In the genomic region with DNA sequence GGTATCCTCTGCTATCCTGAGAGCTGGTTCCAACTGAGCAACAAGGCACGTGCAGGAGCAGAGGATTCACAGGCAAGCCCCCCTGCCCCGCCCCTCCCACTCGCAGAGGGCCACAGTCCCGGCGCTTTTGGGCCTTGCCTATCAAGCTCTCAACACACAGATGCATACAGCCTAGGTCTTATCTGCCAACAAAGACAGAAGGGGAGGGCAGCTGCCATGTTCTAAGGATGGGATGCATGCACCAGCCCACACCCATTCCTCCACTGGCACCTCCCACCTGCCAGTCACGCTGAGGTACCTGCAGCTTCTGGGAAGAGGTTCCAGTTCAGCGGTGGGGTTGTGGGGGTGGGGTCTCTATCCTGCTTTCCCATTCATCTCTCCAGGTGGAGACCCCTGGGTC, we compare ENCODE assay signal across 8 mouse cellular contexts. TPM values are rescaled to one million over a fixed set of nuclear protein-coding genes. Genes with fewer than 3 reads are reported as not detected.
DNase-seq lines count a peak whose midpoint lies in the region; ATAC-seq lines count a peak whose summit lies in the region.

No protein-coding gene starts in this region.

- no peak overlapping the region for H3K4me3 ChIP-seq in kidney, embryonic 14.5 days (ENCODE audit: low read length)
- no peak overlapping the region for H3K4me3 ChIP-seq in embryonic facial prominence, embryonic 15.5 days (replicated peaks)
- peak overlapping the region; percentile 18; the same call in 1 of the 2 replicates for H3K4me3 ChIP-seq in liver, embryonic 12.5 days

- ATAC-seq in kidney, embryonic 14.5 days (ENCODE audit: low FRiP score, low TSS enrichment), result no peak
- ATAC-seq in embryonic facial prominence, embryonic 15.5 days (ENCODE audit: insufficient number of reproducible peaks, low FRiP score, low TSS enrichment, low read depth), result no peak
- peak; percentile 89 for ATAC-seq in liver, embryonic 12.5 days

- H3K4me1 ChIP-seq in kidney, embryonic 14.5 days (ENCODE audit: control insufficient read depth, insufficient read depth, low read length), result peaks cover 76% of the 10 kb centered on the region
- H3K4me1 ChIP-seq in embryonic facial prominence, embryonic 15.5 days, result peaks cover 91% of the 10 kb centered on the region
- H3K4me1 ChIP-seq in liver, embryonic 12.5 days, result peaks cover 97% of the 10 kb centered on the region

- H3K9me3 ChIP-seq in kidney, embryonic 14.5 days (ENCODE audit: control insufficient read depth, low read length), result no peaks in the 10 kb centered on the region
- no peaks in the 10 kb centered on the region for H3K9me3 ChIP-seq in embryonic facial prominence, embryonic 15.5 days (replicated peaks)
- H3K9me3 ChIP-seq in liver, embryonic 12.5 days (replicated peaks), result no peaks in the 10 kb centered on the region

- peak overlapping the region; percentile 37; the same call in 1 of the 2 replicates for H3K27ac ChIP-seq in kidney, embryonic 14.5 days (ENCODE audit: low read depth, low read length)
- peak overlapping the region; percentile 71 for H3K27ac ChIP-seq in embryonic facial prominence, embryonic 15.5 days (replicated peaks)
- H3K27ac ChIP-seq in liver, embryonic 12.5 days, result peak overlapping the region; percentile 77

- no peaks in the 10 kb centered on the region for H3K27me3 ChIP-seq in kidney, embryonic 14.5 days (ENCODE audit: control insufficient read depth, insufficient read depth, low read length)
- no peaks in the 10 kb centered on the region for H3K27me3 ChIP-seq in embryonic facial prominence, embryonic 15.5 days
- H3K27me3 ChIP-seq in liver, embryonic 12.5 days (replicated peaks), result no peaks in the 10 kb centered on the region

- H3K36me3 ChIP-seq in kidney, embryonic 14.5 days (ENCODE audit: control insufficient read depth, insufficient read depth, low read length), result no peaks in the 10 kb centered on the region
- H3K36me3 ChIP-seq in embryonic facial prominence, embryonic 15.5 days, result no peaks in the 10 kb centered on the region
- peaks cover 11% of the 10 kb centered on the region for H3K36me3 ChIP-seq in liver, embryonic 12.5 days

- H3K4me2 ChIP-seq in kidney, embryonic 14.5 days (replicated peaks; ENCODE audit: low read depth, low read length), result no peak overlapping the region; the same call in 1 of the 2 replicates
- H3K4me2 ChIP-seq in embryonic facial prominence, embryonic 15.5 days (replicated peaks), result peak overlapping the region; percentile 19; the same call in 1 of the 2 replicates
- peak overlapping the region; percentile 58 for H3K4me2 ChIP-seq in liver, embryonic 12.5 days

- DNase-seq in embryo, embryonic 10.5 days (ENCODE audit: low spot score), result peak; percentile 32
- no peak for DNase-seq in embryo, embryonic 10 days (ENCODE audit: low spot score)
- DNase-seq in kidney, adult 18-20 months, result no peak
- DNase-seq in adrenal gland, postnatal 36 days, result no peak
- no peak for DNase-seq in cerebellum, postnatal 36 days

- no peak overlapping the region for H3K9ac ChIP-seq in kidney, embryonic 14.5 days (ENCODE audit: low read depth, low read length)
- no peak overlapping the region for H3K9ac ChIP-seq in embryonic facial prominence, embryonic 15.5 days
- H3K9ac ChIP-seq in liver, embryonic 12.5 days, result peak overlapping the region; percentile 61

- WGBS in kidney, embryonic 14.5 days, result 14% methylated on average over 7 of the region's 7 CpGs
- 13% methylated on average over 7 of the region's 7 CpGs for WGBS in embryonic facial prominence, embryonic 15.5 days
- WGBS in liver, embryonic 12.5 days (ENCODE audit: insufficient replicate concordance), result 5% methylated on average over 7 of the region's 7 CpGs

RNA-seq across cellular contexts. Expression of a gene that starts 39.2 kb away (rescaled TPM):
- 6.0 and 6.1 TPM in 2 replicates for polyA plus RNA-seq in kidney, embryonic 14.5 days (2014; fragmentation: Nextera tagmentation; extraction: Ambion mirVana)
- 9.1 and 9.9 TPM in 2 replicates for polyA plus RNA-seq in embryonic facial prominence, embryonic 15.5 days (2015; fragmentation: Nextera tagmentation; extraction: Ambion mirVana)
- polyA plus RNA-seq in liver, embryonic 12.5 days (2016; fragmentation: Nextera tagmentation; extraction: Ambion mirVana), result 8.7 and 9.9 TPM in 2 replicates
- total RNA-seq in adrenal gland, postnatal 36 days (2021), result 100 to 1,000 TPM in 1 of 2 experiments, 10 to 100 TPM in 1; 51.4 to 110 TPM
